Mouse (Mus musculus) hindbrain, embryonic 16.5 days (tissue): ENCODE results near the gene Lhx2. TPM values are rescaled to one million over a fixed set of nuclear protein-coding genes. Genes with fewer than 3 reads are reported as not detected.

Experiments used
- ATAC-seq: fragments of 200-750 bp; cut with Nextera tagmentation; 2 replicates; pipeline ENCODE4 v1.8.0; 2017; ENCODE audit warnings: moderate TSS enrichment, moderate library complexity
- H3K27ac ChIP-seq: fragments of 300-500 bp; sonication (generic); 2 replicates; pipeline ENCODE4 v1.5.1; 2014; ENCODE audit warnings: low read depth, mild to moderate bottlenecking, control low read depth, low read length, moderate library complexity
- H3K27me3 ChIP-seq: fragments of 300-500 bp; sonication (generic); replicated peaks from 2 replicates; pipeline ENCODE4 v1.6.1; 2014; ENCODE audit warnings: low read length; ENCODE audit not compliant: control insufficient read depth, insufficient read depth
- H3K36me3 ChIP-seq: fragments of 300-500 bp; sonication (generic); 2 replicates; pipeline ENCODE4 v1.6.1; 2014; ENCODE audit warnings: mild to moderate bottlenecking, low read length, moderate library complexity, mixed read lengths; ENCODE audit not compliant: control insufficient read depth, insufficient read depth
- H3K4me1 ChIP-seq: fragments of 300-500 bp; sonication (generic); 2 replicates; pipeline ENCODE4 v1.6.1; 2014; ENCODE audit warnings: low read depth, low read length; ENCODE audit not compliant: control insufficient read depth, insufficient read depth
- H3K4me2 ChIP-seq: fragments of 300-500 bp; sonication (generic); 2 replicates; pipeline ENCODE4 v1.6.1; 2014; ENCODE audit warnings: mild to moderate bottlenecking, low read length, control low read depth, moderate library complexity
- H3K4me3 ChIP-seq: fragments of 300-500 bp; sonication (generic); 2 replicates; pipeline ENCODE4 v1.5.1; 2014; ENCODE audit warnings: mild to moderate bottlenecking, low read length, control low read depth, moderate library complexity
- H3K9ac ChIP-seq: fragments of 300-500 bp; sonication (generic); 2 replicates; pipeline ENCODE4 v1.6.1; 2014; ENCODE audit warnings: low read depth, mild to moderate bottlenecking, control low read depth, low read length, moderate library complexity
- H3K9me3 ChIP-seq: fragments of 300-500 bp; sonication (generic); 2 replicates; pipeline ENCODE4 v1.6.1; 2014; ENCODE audit warnings: mild to moderate bottlenecking, low read length, moderate library complexity; ENCODE audit not compliant: control insufficient read depth
- WGBS: fragments of 180-500 bp; shearing (Covaris S2); extraction: QIAGEN DNeasy Blood & Tissue Kit; methylation state at CpG from one replicate; pipeline ENCODE4 v1.1.7; 2014; 5-methylcytosine and 5-hydroxymethylcytosine counted together
- polyA plus RNA-seq: library from polyadenylated mRNA; unstranded; fragments of >200 nt; fragmentation: Nextera tagmentation; extraction: Ambion mirVana; gene quantifications from 2 replicates; pipeline ENCODE4 v1.2.1, GENCODE M21; 2015

Gene Lhx2
- polyA plus RNA-seq, 1 experiment from 2014 or later = 6.8 TPM

GRCm38 (mm10) chr2:38410227-38410626 is 71.1 kb downstream of the Lhx2 start:
- H3K4me3 ChIP-seq = no peak overlapping the region
- no peaks in the 10 kb centered on the region for H3K4me1 ChIP-seq
- H3K9ac ChIP-seq = no peak overlapping the region
- H3K27me3 ChIP-seq = no peaks in the 10 kb centered on the region
- no peaks in the 10 kb centered on the region for H3K9me3 ChIP-seq
- 90% methylated on average over 6 of the region's 6 CpGs for WGBS
- no peak overlapping the region for H3K4me2 ChIP-seq
- ATAC-seq = no peak
- no peaks in the 10 kb centered on the region for H3K36me3 ChIP-seq
- H3K27ac ChIP-seq = no peak overlapping the region

GRCm38 (mm10) chr2:38412599-38413177 is 73.6 kb downstream of the Lhx2 start:
- no peaks in the 10 kb centered on the region for H3K27me3 ChIP-seq
- WGBS = 22% methylated on average over 11 of the region's 11 CpGs
- no peak overlapping the region for H3K4me3 ChIP-seq
- H3K9me3 ChIP-seq = no peaks in the 10 kb centered on the region
- no peak overlapping the region for H3K4me2 ChIP-seq
- no peak for ATAC-seq
- H3K27ac ChIP-seq = no peak overlapping the region
- H3K36me3 ChIP-seq = no peaks in the 10 kb centered on the region
- H3K9ac ChIP-seq = no peak overlapping the region
- H3K4me1 ChIP-seq = no peaks in the 10 kb centered on the region

DNA sequence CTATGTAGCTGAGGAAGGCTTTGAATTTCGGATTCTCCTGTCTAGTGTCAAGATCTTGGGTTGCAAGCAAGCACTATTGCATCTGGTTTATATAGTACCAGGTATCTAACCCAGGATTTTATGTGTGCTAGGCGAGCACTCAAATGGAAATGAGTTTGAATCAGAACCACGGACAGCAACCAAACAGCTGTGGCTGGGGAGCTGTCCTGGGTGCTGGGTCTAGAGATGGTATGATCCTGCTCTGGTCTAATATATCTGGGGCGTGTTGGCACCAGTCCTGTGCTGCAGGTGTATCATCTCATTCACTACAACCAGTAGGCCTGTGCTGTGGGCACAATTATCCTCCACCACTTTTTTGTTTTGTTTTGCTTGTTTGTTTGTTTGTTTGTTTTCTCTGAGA is 78.9 kb downstream of the Lhx2 start:
- no peak overlapping the region for H3K27ac ChIP-seq
- H3K4me3 ChIP-seq = no peak overlapping the region
- no peak overlapping the region for H3K9ac ChIP-seq
- H3K9me3 ChIP-seq = no peaks in the 10 kb centered on the region
- no peak overlapping the region for H3K4me2 ChIP-seq
- WGBS = 23% methylated on average over 4 of the region's 4 CpGs
- no peaks in the 10 kb centered on the region for H3K36me3 ChIP-seq
- no peaks in the 10 kb centered on the region for H3K27me3 ChIP-seq
- no peaks in the 10 kb centered on the region for H3K4me1 ChIP-seq
- ATAC-seq = no peak

Other genes starting within 250 kb of the Lhx2 start
- gene Dennd1a, start 51.9 kb upstream of the Lhx2 start, polyA plus RNA-seq = 15.4 and 20.0 TPM in 2 replicates
- 65.4 and 72.4 TPM in 2 replicates for gene Nek6, start 172.4 kb downstream of the Lhx2 start, polyA plus RNA-seq